Mouse (Mus musculus) forebrain, embryonic 16.5 days (tissue): ENCODE measurements at regions not wholly inside any gene's neighbourhood (a gene's known extent, or its start where the extent isn't known, plus 50 kb on each side); places are given as distances from the start of the nearest gene placed in this dataset.

Source experiments
- ATAC-seq: fragments of 200-750 bp; cut with Nextera tagmentation; 2 replicates; pipeline ENCODE4 v1.8.0; 2017; ENCODE audit warnings: mild to moderate bottlenecking, moderate library complexity
- H3K27ac ChIP-seq: fragments of 300-500 bp; sonication (generic); 2 replicates; pipeline ENCODE4 v1.5.1; 2014; ENCODE audit warnings: low read length, control low read depth
- H3K27me3 ChIP-seq: fragments of 300-500 bp; sonication (generic); replicated peaks from 2 replicates; pipeline ENCODE4 v1.6.1; 2014; ENCODE audit warnings: low read length; ENCODE audit not compliant: control insufficient read depth, insufficient read depth
- H3K36me3 ChIP-seq: fragments of 300-500 bp; sonication (generic); 2 replicates; pipeline ENCODE4 v1.6.1; 2014; ENCODE audit not compliant: control insufficient read depth, insufficient read depth
- H3K4me1 ChIP-seq: fragments of 300-500 bp; sonication (generic); replicated peaks from 2 replicates; pipeline ENCODE4 v1.6.1; 2014; ENCODE audit warnings: low read length; ENCODE audit not compliant: control insufficient read depth, insufficient read depth
- H3K4me2 ChIP-seq: fragments of 300-500 bp; sonication (generic); 2 replicates; pipeline ENCODE4 v1.6.1; 2014; ENCODE audit warnings: mild to moderate bottlenecking, low read length, control low read depth
- H3K4me3 ChIP-seq: fragments of 300-500 bp; sonication (generic); replicated peaks from 2 replicates; pipeline ENCODE4 v1.5.1; 2014; ENCODE audit warnings: mild to moderate bottlenecking, low read length, control low read depth
- H3K9ac ChIP-seq: fragments of 300-500 bp; sonication (generic); replicated peaks from 2 replicates; pipeline ENCODE4 v1.6.1; 2014; ENCODE audit warnings: low read depth, low read length, control low read depth
- H3K9me3 ChIP-seq: fragments of 300-500 bp; sonication (generic); 2 replicates; pipeline ENCODE4 v1.6.1; 2016; ENCODE audit warnings: low read length; ENCODE audit not compliant: control insufficient read depth
- WGBS: fragments of 180-500 bp; shearing (Covaris S2); extraction: QIAGEN DNeasy Blood & Tissue Kit; methylation state at CpG from one replicate; pipeline ENCODE4 v1.1.7; 2014; 5-methylcytosine and 5-hydroxymethylcytosine counted together

- Histone ChIP-seq H3K4me1 (no peaks in the 10 kb centered on the region), H3K27me3 (no peaks in the 10 kb centered on the region), H3K9ac (no peak overlapping the region), H3K4me2 (no peak overlapping the region), H3K9me3 (no peaks in the 10 kb centered on the region), H3K27ac (no peak overlapping the region), H3K36me3 (no peaks in the 10 kb centered on the region), H3K4me3 (no peak overlapping the region)
- no peak for ATAC-seq
- WGBS: 74% methylated on average over 2 of the region's 2 CpGs
Observed at GRCm38 (mm10) chr1:152313480-152313879, 73.0 kb downstream of the Tsen15 start.

GRCm38 (mm10) chr1:152305461-152305860 lies 81.0 kb downstream of the Tsen15 start:
- no peaks in the 10 kb centered on the region for H3K9me3 ChIP-seq
- H3K4me2 ChIP-seq: no peak overlapping the region
- 0 out of 2 replicates have a peak, but pooled peaks cover 3% of the 10 kb centered on the region for H3K4me1 ChIP-seq
- H3K36me3 ChIP-seq: no peaks in the 10 kb centered on the region
- no peak for ATAC-seq
- H3K27ac ChIP-seq: no peak overlapping the region
- WGBS: 89% methylated on average over 3 of the region's 3 CpGs
- H3K27me3 ChIP-seq: no peaks in the 10 kb centered on the region
- H3K4me3 ChIP-seq: no peak overlapping the region
- H3K9ac ChIP-seq: no peak overlapping the region

GRCm38 (mm10) chr1:152304487-152305130 lies 81.9 kb downstream of the Tsen15 start:
- no peak overlapping the region for H3K4me3 ChIP-seq
- H3K27ac ChIP-seq: no peak overlapping the region
- no peaks in the 10 kb centered on the region for H3K36me3 ChIP-seq
- 66% methylated on average over 14 of the region's 14 CpGs for WGBS
- no peak overlapping the region for H3K9ac ChIP-seq
- no peaks in the 10 kb centered on the region for H3K27me3 ChIP-seq
- H3K4me1 ChIP-seq: 0 out of 2 replicates have a peak, but pooled peaks cover 3% of the 10 kb centered on the region
- H3K4me2 ChIP-seq: no peak overlapping the region
- no peaks in the 10 kb centered on the region for H3K9me3 ChIP-seq
- no peak for ATAC-seq

- Histone ChIP-seq H3K27ac (no peak overlapping the region), H3K4me3 (no peak overlapping the region), H3K36me3 (no peaks in the 10 kb centered on the region), H3K27me3 (no peaks in the 10 kb centered on the region), H3K4me2 (no peak overlapping the region), H3K4me1 (0 out of 2 replicates have a peak, but pooled peaks cover 3% of the 10 kb centered on the region), H3K9me3 (no peaks in the 10 kb centered on the region), H3K9ac (no peak overlapping the region)
- ATAC-seq: no peak
- 56% methylated on average over 8 of the region's 8 CpGs for WGBS
Observed at GRCm38 (mm10) chr1:152301355-152301754, 85.1 kb downstream of the Tsen15 start.

- no peaks in the 10 kb centered on the region for H3K36me3 ChIP-seq
- H3K4me1 ChIP-seq: peaks cover 3% of the 10 kb centered on the region; the same call in 1 of the 2 replicates
- H3K4me2 ChIP-seq: no peak overlapping the region
- no peak overlapping the region for H3K9ac ChIP-seq
- H3K4me3 ChIP-seq: no peak overlapping the region
- 84% methylated on average over 9 of the region's 9 CpGs for WGBS
- no peaks in the 10 kb centered on the region for H3K9me3 ChIP-seq
- ATAC-seq: no peak
- no peak overlapping the region for H3K27ac ChIP-seq
- H3K27me3 ChIP-seq: no peaks in the 10 kb centered on the region
Observed at GRCm38 (mm10) chr1:152292196-152292736, 94.2 kb downstream of the Tsen15 start.

GRCm38 (mm10) chr1:152290768-152291167 lies 95.7 kb downstream of the Tsen15 start:
- no peaks in the 10 kb centered on the region for H3K27me3 ChIP-seq
- H3K9ac ChIP-seq: no peak overlapping the region
- no peak overlapping the region for H3K4me3 ChIP-seq
- H3K9me3 ChIP-seq: no peaks in the 10 kb centered on the region
- WGBS: 39% methylated on average over 7 of the region's 7 CpGs
- H3K27ac ChIP-seq: no peak overlapping the region
- H3K36me3 ChIP-seq: no peaks in the 10 kb centered on the region
- H3K4me1 ChIP-seq: peaks cover 3% of the 10 kb centered on the region; the same call in 1 of the 2 replicates
- ATAC-seq: no peak
- no peak overlapping the region for H3K4me2 ChIP-seq

- H3K4me2 ChIP-seq: no peak overlapping the region
- no peak overlapping the region for H3K27ac ChIP-seq
- no peak overlapping the region for H3K9ac ChIP-seq
- H3K27me3 ChIP-seq: no peaks in the 10 kb centered on the region
- H3K9me3 ChIP-seq: no peaks in the 10 kb centered on the region
- H3K4me1 ChIP-seq: peaks cover 3% of the 10 kb centered on the region; the same call in 1 of the 2 replicates
- no peaks in the 10 kb centered on the region for H3K36me3 ChIP-seq
- 61% methylated on average over 15 of the region's 15 CpGs for WGBS
- H3K4me3 ChIP-seq: no peak overlapping the region
- no peak for ATAC-seq
Observed at GRCm38 (mm10) chr1:152287566-152288490, 98.7 kb downstream of the Tsen15 start.

- Histone ChIP-seq H3K27ac (no peak overlapping the region), H3K9ac (no peak overlapping the region), H3K4me3 (no peak overlapping the region), H3K27me3 (no peaks in the 10 kb centered on the region), H3K9me3 (no peaks in the 10 kb centered on the region), H3K36me3 (no peaks in the 10 kb centered on the region), H3K4me1 (peaks cover 3% of the 10 kb centered on the region; the same call in 1 of the 2 replicates), H3K4me2 (no peak overlapping the region)
- WGBS: 67% methylated on average over 8 of the region's 8 CpGs
- ATAC-seq: no peak
Observed at GRCm38 (mm10) chr1:152286677-152287076, 99.8 kb downstream of the Tsen15 start.

GRCm38 (mm10) chr1:152282106-152282505 lies 104.4 kb downstream of the Tsen15 start:
- Histone ChIP-seq H3K27ac (no peak overlapping the region), H3K4me1 (no peaks in the 10 kb centered on the region), H3K9ac (no peak overlapping the region), H3K4me3 (no peak overlapping the region), H3K4me2 (no peak overlapping the region), H3K36me3 (no peaks in the 10 kb centered on the region), H3K9me3 (peaks cover 4% of the 10 kb centered on the region; the same call in 1 of the 2 replicates), H3K27me3 (no peaks in the 10 kb centered on the region)
- WGBS: 94% methylated on average over 11 of the region's 11 CpGs
- no peak for ATAC-seq
